Mouse (Mus musculus) megakaryocyte, embryonic 14.5 days (primary cell): ENCODE data around the gene Slc26a1. TPM values are rescaled to one million over a fixed set of nuclear protein-coding genes. Genes with fewer than 3 reads are reported as not detected.

ENCODE experiments used
- H3K27me3 ChIP-seq: replicated peaks from 2 replicates; pipeline ENCODE3; 2012; ENCODE audit warnings: inconsistent platforms
- H3K36me3 ChIP-seq: replicated peaks from 2 replicates; pipeline ENCODE3; 2012; ENCODE audit warnings: low read length, inconsistent platforms, mixed read lengths
- H3K4me1 ChIP-seq: 2 replicates; pipeline ENCODE4 v1.6.1; 2012; ENCODE audit warnings: inconsistent platforms
- H3K4me3 ChIP-seq: replicated peaks from 2 replicates; pipeline ENCODE3; 2012; ENCODE audit warnings: moderate library complexity, mild to moderate bottlenecking, inconsistent platforms
- H3K9me3 ChIP-seq: 2 replicates; pipeline ENCODE4 v1.6.1; 2012; ENCODE audit warnings: inconsistent platforms
- FLI1 ChIP-seq: IDR thresholded peaks from 2 replicates; pipeline ENCODE4 v1.6.1; 2012; ENCODE audit warnings: low read length, inconsistent platforms, mixed read lengths
- GATA1 ChIP-seq: IDR thresholded peaks from 3 replicates; pipeline ENCODE4 v1.6.1; 2012; ENCODE audit warnings: mixed read lengths, low read length, inconsistent platforms, borderline replicate concordance
- polyA plus RNA-seq: library from polyadenylated mRNA; stranded (reverse); fragments of >175 nt; gene quantifications from 2 replicates; pipeline ENCODE4 v1.2.3, GENCODE M21; 2012; ENCODE audit warnings: low replicate concordance; ENCODE audit not compliant: insufficient read depth

Gene Slc26a1
- polyA plus RNA-seq, result 0.55 TPM in 1 of 2 replicates, not detected in the other

DNA sequence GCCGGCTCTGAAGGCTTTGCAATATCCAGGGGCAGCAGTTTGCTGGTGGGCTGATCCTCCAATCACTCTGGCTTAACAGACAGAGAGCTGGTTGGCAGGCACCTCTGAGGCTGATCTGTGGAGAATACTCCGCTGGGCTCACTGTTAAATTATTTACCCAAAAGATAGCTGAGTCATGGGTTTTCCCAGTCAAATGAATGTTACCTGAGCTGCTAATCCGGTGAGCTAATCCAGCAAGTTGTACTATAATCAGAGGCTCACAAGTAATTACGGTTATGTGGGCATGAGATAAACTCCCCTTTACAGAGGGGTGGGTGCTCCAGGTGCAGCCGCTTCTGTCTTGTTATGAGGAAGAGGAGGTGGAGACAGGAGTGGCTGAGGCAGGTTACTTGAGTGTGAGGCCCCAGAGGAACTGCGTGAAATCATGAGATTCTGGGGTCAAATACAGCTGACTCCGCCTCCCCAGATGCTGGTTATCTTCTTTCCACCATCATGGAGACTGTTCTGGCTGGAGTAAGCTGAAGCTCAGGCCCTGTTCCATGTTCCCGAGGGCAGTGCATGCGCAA is at the start of gene Slc26a1:
Slc26a1 (minus strand) TSS at position 319 of the 566 bp plus-strand sequence.
- Histone ChIP-seq H3K4me1 (peaks cover 19% of the 10 kb centered on the region), H3K27me3 (no peaks in the 10 kb centered on the region), H3K4me3 (no peak within 1 kb of the TSS), H3K9me3 (no peaks in the 10 kb centered on the region), H3K36me3 (peaks cover 35% of the 10 kb centered on the region)
- no peak for TF ChIP-seq FLI1
- TF ChIP-seq GATA1, result no peak

GRCm38 (mm10) chr5:108724006-108724405 is 48.6 kb upstream of the Slc26a1 start:
- H3K9me3 ChIP-seq, result no peaks in the 10 kb centered on the region
- H3K4me1 ChIP-seq, result peaks cover 22% of the 10 kb centered on the region
- peaks cover 33% of the 10 kb centered on the region for H3K27me3 ChIP-seq
- TF ChIP-seq GATA1 (no peak), FLI1 (no peak)
- H3K4me3 ChIP-seq, result no peak overlapping the region
- H3K36me3 ChIP-seq, result no peaks in the 10 kb centered on the region

GRCm38 (mm10) chr5:108719761-108720160 is 44.4 kb upstream of the Slc26a1 start:
- Histone ChIP-seq H3K27me3 (peaks cover 47% of the 10 kb centered on the region), H3K36me3 (no peaks in the 10 kb centered on the region), H3K4me1 (peaks cover 9% of the 10 kb centered on the region; the same call in 1 of the 2 replicates), H3K4me3 (no peak overlapping the region), H3K9me3 (no peaks in the 10 kb centered on the region)
- no peak for TF ChIP-seq FLI1

- no peaks in the 10 kb centered on the region for H3K4me1 ChIP-seq
- H3K27me3 ChIP-seq, result peaks cover 59% of the 10 kb centered on the region
- H3K36me3 ChIP-seq, result no peaks in the 10 kb centered on the region
- H3K9me3 ChIP-seq, result no peaks in the 10 kb centered on the region
- no peak overlapping the region for H3K4me3 ChIP-seq
- TF ChIP-seq GATA1 (no peak), FLI1 (no peak)
Observed at GRCm38 (mm10) chr5:108718051-108718450, 42.7 kb upstream of the Slc26a1 start.

DNA sequence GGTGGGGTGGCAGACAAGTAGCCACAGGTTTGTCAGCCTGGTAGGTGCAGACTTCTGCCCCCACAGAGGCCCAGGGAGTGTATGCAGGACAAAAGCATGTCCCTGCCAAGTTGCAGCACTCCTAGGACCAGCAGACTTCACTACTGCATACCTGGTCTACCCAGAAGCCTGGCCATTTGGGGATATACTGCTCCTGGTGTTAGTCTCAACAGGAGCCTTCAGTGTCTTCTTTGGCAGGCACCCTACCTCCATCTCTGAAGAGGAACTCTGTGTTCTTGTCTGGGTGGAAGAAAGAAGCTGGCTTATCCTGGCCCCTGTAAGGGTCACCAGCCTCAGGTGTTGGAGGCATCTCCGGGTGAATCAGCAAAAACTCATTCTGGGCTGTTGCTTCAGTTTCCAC is 40.6 kb upstream of the Slc26a1 start:
- Histone ChIP-seq H3K4me1 (no peaks in the 10 kb centered on the region), H3K36me3 (no peaks in the 10 kb centered on the region), H3K9me3 (no peaks in the 10 kb centered on the region), H3K27me3 (peaks cover 62% of the 10 kb centered on the region), H3K4me3 (no peak overlapping the region)
- TF ChIP-seq GATA1 (no peak), FLI1 (no peak)

DNA sequence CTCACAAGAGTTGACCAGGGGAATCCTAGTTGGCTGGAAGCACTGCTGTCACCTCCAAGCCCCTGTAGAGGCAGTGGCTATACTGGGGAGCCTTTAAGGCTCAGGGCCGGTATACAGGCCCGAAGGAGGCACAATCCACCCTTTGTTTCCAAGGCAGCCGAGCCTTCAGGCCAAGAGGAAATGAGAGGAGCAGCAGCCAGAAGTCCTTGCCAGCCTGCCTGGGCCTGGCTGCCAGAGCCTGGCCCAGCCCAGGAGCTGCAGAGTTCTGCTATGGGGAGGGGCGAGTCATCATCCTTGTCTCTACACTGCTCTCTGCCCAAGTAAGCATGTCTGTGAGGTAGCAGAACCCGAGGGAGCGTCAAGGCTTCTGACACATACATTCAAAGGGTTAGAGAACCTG is 38.8 kb upstream of the Slc26a1 start:
- Histone ChIP-seq H3K9me3 (no peaks in the 10 kb centered on the region), H3K36me3 (no peaks in the 10 kb centered on the region), H3K4me1 (no peaks in the 10 kb centered on the region), H3K27me3 (peaks cover 59% of the 10 kb centered on the region), H3K4me3 (no peak overlapping the region)
- no peak for TF ChIP-seq FLI1
- no peak for TF ChIP-seq GATA1

- H3K4me1 ChIP-seq, result no peaks in the 10 kb centered on the region
- no peak overlapping the region for H3K4me3 ChIP-seq
- TF ChIP-seq GATA1, result no peak
- no peak for TF ChIP-seq FLI1
- H3K9me3 ChIP-seq, result no peaks in the 10 kb centered on the region
- no peaks in the 10 kb centered on the region for H3K36me3 ChIP-seq
- peaks cover 59% of the 10 kb centered on the region for H3K27me3 ChIP-seq
Observed at GRCm38 (mm10) chr5:108713691-108714090, 38.3 kb upstream of the Slc26a1 start.

- Histone ChIP-seq H3K9me3 (no peaks in the 10 kb centered on the region), H3K36me3 (no peaks in the 10 kb centered on the region), H3K27me3 (peaks cover 60% of the 10 kb centered on the region), H3K4me1 (no peaks in the 10 kb centered on the region), H3K4me3 (no peak overlapping the region)
- TF ChIP-seq FLI1 (no peak), GATA1 (no peak)
Observed at GRCm38 (mm10) chr5:108713096-108713495, 37.7 kb upstream of the Slc26a1 start.

- Histone ChIP-seq H3K27me3 (peaks cover 60% of the 10 kb centered on the region), H3K9me3 (no peaks in the 10 kb centered on the region), H3K4me1 (no peaks in the 10 kb centered on the region), H3K36me3 (no peaks in the 10 kb centered on the region), H3K4me3 (no peak overlapping the region)
- TF ChIP-seq GATA1 (no peak), FLI1 (no peak)
Observed at GRCm38 (mm10) chr5:108711968-108712367, 36.6 kb upstream of the Slc26a1 start.

DNA sequence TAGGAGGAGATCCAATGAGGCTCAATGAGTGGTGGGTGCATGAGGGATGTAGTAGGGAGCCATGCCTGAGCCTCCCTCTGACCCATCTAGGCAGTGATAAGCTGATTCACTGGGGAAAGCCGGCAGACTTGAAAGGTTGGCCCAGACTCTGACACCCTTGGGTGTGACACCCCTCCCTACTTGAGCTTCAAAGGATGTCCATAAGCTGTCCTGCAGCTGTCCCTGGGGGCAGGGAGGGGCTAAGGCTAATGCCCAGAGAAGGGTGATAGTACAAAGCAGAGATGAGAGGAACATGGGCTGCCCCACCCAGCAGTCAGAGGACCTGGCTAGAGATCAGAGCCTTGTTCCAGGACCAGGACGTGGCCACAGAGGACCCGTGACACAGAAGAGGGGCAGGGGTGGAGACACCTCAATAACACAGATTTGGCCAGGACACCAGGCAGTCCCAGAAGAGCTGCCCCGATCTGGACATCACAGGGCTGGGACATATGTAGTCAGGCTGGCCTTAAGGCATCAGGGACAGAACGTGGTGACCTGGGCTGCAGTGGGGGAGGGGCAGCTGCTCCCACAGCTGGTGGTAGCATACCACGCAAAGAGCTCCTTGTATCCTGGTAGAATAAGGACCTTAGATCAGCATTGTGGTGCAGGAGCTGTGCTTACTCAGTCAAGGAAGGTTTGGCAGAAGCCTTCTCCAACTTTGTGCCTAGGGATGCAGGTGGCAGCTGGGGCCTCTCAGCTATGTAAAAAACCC is 33.8 kb upstream of the Slc26a1 start:
- Histone ChIP-seq H3K9me3 (no peaks in the 10 kb centered on the region), H3K4me1 (no peaks in the 10 kb centered on the region; the same call in 1 of the 2 replicates), H3K27me3 (peaks cover 46% of the 10 kb centered on the region), H3K36me3 (no peaks in the 10 kb centered on the region), H3K4me3 (no peak overlapping the region)
- TF ChIP-seq GATA1, result no peak
- no peak for TF ChIP-seq FLI1
